Mouse (Mus musculus) myocyte (in vitro differentiated cells): Measurements from ENCODE around the gene Lbhd2.

Experiments used
- CEBPB ChIP-seq: IDR thresholded peaks from 2 replicates; pipeline ENCODE4 v1.6.1; 2011; ENCODE audit warnings: mild to moderate bottlenecking, moderate library complexity; ENCODE audit not compliant: poor library complexity, insufficient read depth, severe bottlenecking
- E2F4 ChIP-seq: IDR thresholded peaks from one replicate; pipeline ENCODE4 v1.6.1; 2011; ENCODE audit warnings: mild to moderate bottlenecking, control low read depth, moderate library complexity; ENCODE audit not compliant: insufficient read depth
- MAX ChIP-seq: IDR thresholded peaks from one replicate; pipeline ENCODE4 v1.6.1; 2011; ENCODE audit warnings: low read depth, mild to moderate bottlenecking, control low read depth
- MYOD1 ChIP-seq, 3 experiments: IDR thresholded peaks; one replicate each; pipeline ENCODE4 v1.6.1; 2011; ENCODE audit warnings: control low read depth in 2 of 3, low read depth in 2 of 3, mild to moderate bottlenecking in 2 of 3, moderate library complexity in 1 of 3; ENCODE audit not compliant: insufficient read length in 2 of 3, control insufficient read depth in 1 of 3
- MYOG ChIP-seq, 3 experiments: IDR thresholded peaks; one replicate each; pipeline ENCODE4 v1.6.1; 2011; ENCODE audit warnings: control low read depth in 2 of 3, low read depth in 2 of 3, mild to moderate bottlenecking in 2 of 3; ENCODE audit not compliant: insufficient read length in 2 of 3, control insufficient read depth in 1 of 3, insufficient read depth in 1 of 3
- POLR2A ChIP-seq: IDR thresholded peaks from one replicate; pipeline ENCODE4 v1.6.1; 2011; ENCODE audit warnings: low read depth, mild to moderate bottlenecking, control low read depth, moderate library complexity; ENCODE audit not compliant: insufficient read length
- POLR2AphosphoS2 ChIP-seq: IDR thresholded peaks from one replicate; pipeline ENCODE4 v1.6.1; 2011; ENCODE audit warnings: low read depth, control low read depth; ENCODE audit not compliant: insufficient read length
- REST ChIP-seq: IDR thresholded peaks from one replicate; pipeline ENCODE4 v1.6.1; 2011; ENCODE audit warnings: mild to moderate bottlenecking, control low read depth, moderate library complexity; ENCODE audit not compliant: insufficient read depth, insufficient read length
- SRF ChIP-seq: IDR thresholded peaks from one replicate; pipeline ENCODE4 v1.6.1; 2011; ENCODE audit warnings: low read depth; ENCODE audit not compliant: control insufficient read depth, insufficient read length
- TCF12 ChIP-seq: IDR thresholded peaks from one replicate; pipeline ENCODE4 v1.6.1; 2011; ENCODE audit warnings: mild to moderate bottlenecking, control low read depth; ENCODE audit not compliant: poor library complexity, insufficient read depth, severe bottlenecking
- TCF3 ChIP-seq: IDR thresholded peaks from one replicate; pipeline ENCODE4 v1.6.1; 2011; ENCODE audit warnings: low read depth, control low read depth; ENCODE audit not compliant: insufficient read length
- USF1 ChIP-seq: IDR thresholded peaks from one replicate; pipeline ENCODE4 v1.6.1; 2011; ENCODE audit warnings: low read depth, mild to moderate bottlenecking, control low read depth, moderate library complexity

DNA sequence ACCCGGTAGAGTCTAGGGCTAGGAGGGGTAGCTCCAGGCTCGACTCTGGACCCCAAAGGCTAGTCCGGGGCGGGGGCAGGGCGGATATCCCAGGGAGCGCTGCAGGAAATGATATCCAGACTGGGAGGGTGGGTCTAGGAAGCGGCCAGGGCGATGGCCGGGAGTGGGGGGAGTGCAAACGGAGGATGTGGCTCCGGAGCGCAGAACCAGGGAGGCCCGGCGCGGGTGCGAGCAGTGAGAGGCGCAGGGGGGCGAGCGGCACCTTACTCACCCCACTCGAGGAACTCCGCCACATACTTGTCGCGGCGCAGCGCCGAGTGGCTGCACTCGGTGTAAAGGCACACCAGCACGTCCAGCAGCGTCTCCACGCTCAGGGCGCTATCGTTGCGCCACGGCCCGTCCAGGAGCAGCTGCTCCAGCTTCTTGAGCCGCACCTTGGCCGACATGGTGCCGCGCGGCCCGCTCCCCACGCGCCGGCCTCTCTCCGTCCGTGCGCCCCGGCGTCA lies 29.7 kb upstream of the Lbhd2 start:
- TF ChIP-seq POLR2A (no peak), E2F4 (no peak), CEBPB (no peak), USF1 (no peak), MAX (no peak), TCF12 (no peak), MYOG (IDR thresholded peaks at IDR 0.05; ENCODE audit: control insufficient read depth in 1 of 3, insufficient read depth in 1 of 3, insufficient read length in 2 of 3, low read depth in 2 of 3) (peak in 1 of 3 experiments; percentile 48), MYOD1 (IDR thresholded peaks at IDR 0.05; ENCODE audit: control insufficient read depth in 1 of 3, insufficient read length in 2 of 3, low read depth in 2 of 3) (peak in 1 of 3 experiments; percentile 43), REST (no peak), SRF (no peak), POLR2AphosphoS2 (peak; percentile 43), TCF3 (no peak)
